Mouse (Mus musculus) urinary bladder, postnatal 4 days (tissue): ENCODE data around the gene Slc22a23.
A peak's percentile ranks its signal among the peaks of the same experiment; 100 is the strongest.

Experiments
- DNase-seq, 2 experiments: peaks; one replicate each; pipeline ENCODE4 v3.0.0; 2021 to 2022; ENCODE audit warnings: low spot score in 2 of 2

Gene Slc22a23

DNA sequence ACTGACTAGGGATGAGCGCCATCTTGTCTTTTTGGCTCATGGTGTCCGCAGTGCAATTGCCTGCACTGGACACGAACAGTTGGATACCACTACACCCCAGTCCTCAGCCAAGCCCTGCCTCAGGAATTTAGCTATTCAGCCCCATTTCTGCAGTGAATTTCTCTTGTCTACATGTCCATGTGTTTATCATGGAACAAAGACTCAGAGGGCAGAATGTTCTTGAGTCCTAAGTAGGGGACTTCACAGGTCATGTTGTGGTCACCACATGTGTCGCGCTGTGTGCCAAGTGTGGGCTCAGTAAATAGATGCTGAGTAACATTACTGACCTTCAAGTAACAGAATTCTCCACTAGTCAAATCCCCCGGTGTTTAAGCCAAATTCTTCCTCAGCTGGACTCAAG, 109.9 kb downstream of the Slc22a23 start:
- no peak for DNase-seq

DNA sequence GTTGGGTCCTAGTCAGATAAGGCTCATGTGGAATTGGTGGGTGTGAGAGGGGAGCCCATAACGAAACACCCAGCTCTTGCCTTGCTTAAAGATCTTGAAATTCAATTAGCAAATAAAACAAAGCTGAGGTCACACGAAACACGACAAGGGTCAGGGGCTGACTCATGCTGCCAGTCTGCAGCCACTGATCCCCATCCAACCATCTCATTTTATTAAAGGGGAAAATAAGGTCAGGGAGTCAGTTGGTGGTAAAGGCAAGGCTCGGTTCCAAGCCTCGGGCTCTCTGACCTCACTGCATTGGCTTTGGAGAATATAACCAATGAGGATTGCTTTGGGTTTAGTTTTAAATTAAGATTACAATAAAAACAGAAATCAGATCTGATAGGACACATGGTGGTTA, 110.5 kb downstream of the Slc22a23 start:
- no peak for DNase-seq

DNA sequence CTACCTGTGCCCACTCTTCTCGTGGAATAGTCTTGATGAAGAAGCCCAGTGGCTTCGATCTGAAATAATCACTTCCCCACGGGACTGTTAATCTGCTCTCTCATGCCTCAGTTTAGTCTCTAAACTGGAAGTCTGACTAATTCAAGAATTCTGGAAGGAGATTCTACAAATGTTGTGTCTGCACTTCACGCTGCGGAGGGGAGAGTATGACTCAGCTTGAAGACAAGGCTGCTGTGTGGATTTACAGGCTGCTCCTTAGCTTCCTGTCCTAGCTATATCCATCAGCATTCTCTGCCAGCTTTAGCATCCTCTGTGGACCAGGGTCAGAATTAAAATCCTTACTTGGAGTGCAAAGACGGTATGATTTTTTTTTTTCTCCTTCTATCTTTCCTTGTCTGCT, 112.0 kb downstream of the Slc22a23 start:
- DNase-seq, result no peak

DNA sequence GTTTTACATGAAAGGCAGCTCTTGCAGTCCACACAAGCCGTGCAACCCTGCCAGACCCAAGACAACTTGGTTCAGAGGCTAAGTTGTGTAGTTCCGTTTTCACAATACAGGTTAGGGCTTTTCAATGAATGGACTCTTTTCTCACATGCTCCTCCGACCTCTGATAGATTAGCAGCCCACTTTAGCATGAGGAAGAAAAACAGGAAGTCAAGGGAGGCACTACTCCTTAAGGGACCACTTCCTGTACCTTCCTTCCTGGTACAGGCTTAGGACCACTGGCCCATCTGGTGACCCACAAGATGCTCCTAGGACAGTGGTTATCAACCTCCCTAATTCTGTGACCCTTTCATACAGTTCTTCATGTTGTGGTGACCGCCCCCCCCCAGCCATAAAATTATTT, 116.1 kb downstream of the Slc22a23 start:
- DNase-seq, result no peak

DNA sequence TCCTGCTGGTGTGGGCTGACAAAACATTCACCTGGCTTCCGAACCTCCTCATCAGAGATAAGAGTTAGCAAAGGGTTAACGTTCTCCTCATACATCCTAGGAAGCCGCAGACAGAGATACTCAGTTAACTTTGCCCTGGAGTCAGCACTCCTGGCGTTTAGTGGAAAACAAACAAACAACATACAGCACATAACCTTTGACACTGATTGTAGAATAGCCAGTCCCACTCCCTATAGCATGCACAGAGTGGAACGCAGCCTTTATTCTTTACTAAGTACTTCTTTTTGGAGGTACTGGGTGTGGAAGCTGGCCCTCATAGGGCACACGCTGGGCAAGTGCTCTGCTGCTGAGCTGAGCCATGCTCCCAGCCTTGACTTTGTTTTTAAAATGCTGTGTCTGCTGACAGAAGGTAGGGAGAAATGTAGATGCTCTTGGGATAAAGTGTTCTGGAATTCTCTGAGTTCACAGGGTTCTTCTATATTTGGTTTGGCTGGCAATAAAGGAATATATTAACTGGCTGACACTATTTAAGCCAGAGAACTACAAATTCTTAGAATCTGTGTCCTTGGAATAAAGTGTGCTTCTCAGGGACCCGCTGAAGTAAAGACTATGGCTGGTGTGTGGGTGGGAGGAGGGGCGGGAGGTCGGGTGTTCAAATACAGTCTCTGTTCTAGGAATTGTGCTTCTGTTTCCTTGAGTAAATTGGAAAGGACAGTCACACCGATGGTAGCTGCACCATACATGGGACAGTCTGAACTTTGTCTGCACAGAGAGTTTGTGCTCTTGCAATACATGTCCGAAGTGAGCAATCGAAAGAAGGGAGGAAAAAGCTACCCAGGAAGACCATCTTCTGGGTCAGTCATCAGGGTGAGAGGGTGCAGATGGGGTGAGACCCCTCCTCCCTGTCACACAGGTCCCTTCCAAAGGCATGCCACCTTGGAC, 117.0 kb downstream of the Slc22a23 start:
- DNase-seq, result no peak

DNA sequence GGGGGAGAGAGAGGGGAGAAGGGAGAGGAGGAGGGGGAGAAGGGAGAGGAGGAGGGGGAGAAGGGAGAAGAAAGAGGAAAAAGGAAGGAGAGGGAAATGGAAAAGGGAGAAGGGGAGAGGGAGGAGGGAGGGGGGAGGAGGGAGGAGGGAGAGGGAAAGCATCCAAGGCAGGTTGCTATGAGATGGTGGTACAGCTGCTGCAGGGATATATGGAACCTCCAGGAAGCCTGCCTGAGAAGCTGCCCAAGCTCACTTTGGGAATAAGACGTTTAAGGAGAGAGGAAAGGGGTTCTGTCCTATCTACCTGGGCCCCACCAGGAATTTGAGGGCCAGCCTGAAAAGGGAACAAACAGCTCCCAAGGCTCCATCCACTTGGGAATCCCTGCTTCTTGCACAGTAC, 118.0 kb downstream of the Slc22a23 start:
- no peak for DNase-seq

DNA sequence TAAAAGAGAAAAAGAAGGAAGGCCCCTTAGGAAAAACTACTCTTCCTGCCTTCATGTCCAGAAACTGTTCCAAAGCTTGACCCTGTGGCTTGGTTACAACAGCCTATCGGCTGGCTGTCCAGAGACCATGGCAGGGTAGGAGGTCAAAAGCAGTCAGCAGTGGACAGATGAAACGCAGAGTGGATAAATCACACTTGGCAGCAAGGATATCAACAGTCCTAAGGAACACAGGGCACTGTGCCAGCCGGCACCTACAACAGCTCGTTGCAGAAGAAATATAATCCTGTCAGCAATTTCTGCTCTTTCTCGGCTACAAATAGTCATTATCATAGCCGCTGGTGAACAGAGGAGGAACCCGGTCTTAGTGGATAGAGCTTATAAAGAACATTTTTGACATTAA, 122.0 kb downstream of the Slc22a23 start:
- DNase-seq, result no peak

- DNase-seq, result no peak
Observed at GRCm38 (mm10) chr13:34219728-34220127, 125.3 kb downstream of the Slc22a23 start.

GRCm38 (mm10) chr13:34218776-34219175, 126.2 kb downstream of the Slc22a23 start:
- DNase-seq, result no peak

GRCm38 (mm10) chr13:34214855-34215254, 130.1 kb downstream of the Slc22a23 start:
- DNase-seq, result no peak

DNA sequence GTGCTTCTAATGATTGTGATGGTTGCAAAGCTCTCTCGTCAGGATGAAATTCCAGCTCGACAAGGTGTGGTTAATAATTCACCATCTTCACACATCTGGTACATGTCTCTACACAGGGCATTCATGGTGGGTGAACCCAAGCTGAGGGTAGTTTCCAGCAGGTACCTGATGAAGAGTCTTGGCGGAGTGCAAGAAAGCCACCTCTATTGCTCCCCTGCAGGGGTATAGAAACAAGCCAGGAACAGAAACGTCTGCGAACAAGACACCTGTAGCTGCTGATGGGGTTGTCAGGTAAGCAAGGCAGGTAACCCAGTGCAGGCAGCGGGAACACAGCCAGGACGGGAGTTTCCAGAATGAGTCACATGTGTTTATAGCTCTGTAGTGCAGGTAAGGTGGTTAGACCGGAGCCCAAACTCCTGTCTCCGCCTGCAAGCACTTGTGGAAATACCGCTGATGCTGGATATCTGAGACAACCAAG, 132.2 kb downstream of the Slc22a23 start:
- peak in 1 of 2 experiments; percentile 34 for DNase-seq

DNA sequence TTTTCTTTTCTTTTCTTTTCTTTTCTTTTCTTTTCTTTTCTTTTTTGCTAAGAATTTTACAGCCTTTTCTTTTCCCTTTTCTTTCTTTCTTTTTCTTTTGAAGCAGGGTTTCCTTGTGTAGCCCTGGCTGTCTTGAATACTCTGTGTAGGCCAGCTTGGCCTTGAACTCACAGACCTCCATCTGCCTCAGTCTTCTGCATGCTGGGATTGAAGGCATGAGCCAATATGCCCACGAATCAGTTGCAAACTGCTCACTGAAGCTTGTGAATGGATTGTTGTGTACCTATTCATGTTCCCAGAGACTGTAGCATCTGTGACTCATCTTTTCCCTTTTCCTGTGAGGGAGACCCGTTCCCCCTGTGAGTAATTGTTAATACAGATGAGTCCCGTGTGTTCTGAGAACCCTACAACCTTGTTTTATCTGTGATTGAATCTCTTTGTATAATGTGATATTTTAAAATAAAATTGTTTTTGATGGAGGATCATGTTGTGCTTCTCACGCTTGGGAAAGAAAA, 133.7 kb downstream of the Slc22a23 start:
- DNase-seq, result no peak

DNA sequence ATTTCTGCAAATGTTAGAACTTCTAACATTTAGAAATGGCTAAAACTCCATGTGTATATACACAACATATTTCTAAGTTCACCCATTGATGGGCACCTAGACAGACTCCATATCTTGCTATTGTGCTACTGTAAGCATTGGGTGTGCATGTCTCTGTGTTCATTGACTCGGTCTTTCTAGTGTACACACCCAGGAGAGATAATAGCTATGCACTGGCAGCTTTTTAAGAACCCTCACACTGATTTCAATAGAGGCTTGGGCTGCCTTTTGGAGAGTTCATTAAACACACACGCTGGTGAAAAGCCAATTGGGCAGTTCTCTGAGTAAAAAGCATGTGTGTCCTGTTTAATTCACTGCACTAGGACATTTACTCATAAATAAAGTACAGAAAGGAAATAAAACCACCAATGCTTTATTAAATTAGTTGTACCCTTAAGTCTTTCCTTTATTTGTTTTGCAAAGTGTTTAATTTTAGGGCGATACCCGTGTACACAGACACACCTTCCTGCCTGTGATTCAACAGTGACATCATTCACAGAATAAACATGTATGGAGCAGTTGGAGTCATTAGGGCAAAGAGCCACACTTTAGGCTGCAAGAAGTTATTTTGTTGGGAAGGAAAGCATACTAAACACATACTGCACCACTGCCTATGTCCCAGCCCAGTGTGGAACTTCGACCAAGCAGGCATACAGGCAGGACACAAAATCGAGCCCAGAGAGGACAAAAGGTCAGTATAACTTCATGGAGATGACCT, 137.1 kb downstream of the Slc22a23 start:
- DNase-seq, result no peak

DNA sequence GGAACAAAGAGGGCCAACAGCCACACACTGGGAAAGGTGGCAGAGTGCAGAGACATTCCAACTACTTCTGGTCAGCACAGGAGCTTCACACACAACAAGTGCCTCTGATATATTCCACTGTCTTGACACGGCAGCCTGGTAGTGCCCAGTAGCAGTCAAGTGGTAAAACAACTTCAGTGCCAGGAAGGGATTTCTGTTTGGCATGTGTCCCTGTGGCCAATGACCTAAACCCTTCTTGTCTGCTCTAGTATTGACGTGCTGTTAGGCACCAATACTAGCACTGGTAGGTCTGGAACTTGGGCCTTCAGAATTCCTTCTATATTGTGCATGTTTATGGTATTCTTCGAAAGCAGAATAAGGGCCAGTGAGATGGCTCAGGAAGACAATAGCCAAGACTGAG, 139.8 kb downstream of the Slc22a23 start:
- no peak for DNase-seq

DNA sequence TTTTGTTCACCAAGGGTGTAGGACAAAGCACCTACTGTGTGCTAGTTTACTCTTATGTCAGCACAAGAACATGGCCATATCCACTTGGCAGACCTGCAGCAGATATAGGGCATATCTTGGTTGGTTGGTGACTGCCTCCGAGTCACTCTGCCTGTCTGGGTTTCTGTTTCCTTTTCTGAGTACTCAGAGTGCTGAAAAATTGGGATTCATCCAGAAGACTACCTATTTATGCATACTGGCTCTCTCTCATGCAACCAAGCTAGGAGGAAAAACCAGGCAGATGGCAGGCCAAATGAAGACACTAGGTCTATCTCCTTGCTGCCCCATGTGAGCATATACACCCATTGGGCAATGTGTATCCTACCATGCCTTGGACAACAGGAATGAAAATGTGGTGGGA, 149.3 kb downstream of the Slc22a23 start:
- no peak for DNase-seq

DNA sequence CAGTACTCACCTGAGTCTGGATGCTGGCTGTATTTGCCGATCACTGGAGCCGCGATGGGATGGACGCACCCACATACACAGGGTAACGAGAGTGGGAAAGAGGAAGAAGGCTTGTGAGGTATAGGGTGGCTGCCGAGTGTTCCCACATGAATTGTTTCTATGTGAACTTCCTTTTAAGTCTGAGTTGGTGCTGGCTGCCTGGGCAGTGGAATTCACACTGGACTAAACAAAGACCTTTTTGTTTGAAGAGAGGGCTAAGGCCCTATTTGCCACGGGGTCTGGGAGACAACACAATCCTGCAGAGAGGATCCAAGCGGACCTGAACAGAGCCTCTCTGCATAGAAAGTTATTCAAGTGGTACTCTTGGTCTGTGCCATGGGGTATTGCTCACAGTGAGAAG, 151.6 kb downstream of the Slc22a23 start:
- no peak for DNase-seq

DNA sequence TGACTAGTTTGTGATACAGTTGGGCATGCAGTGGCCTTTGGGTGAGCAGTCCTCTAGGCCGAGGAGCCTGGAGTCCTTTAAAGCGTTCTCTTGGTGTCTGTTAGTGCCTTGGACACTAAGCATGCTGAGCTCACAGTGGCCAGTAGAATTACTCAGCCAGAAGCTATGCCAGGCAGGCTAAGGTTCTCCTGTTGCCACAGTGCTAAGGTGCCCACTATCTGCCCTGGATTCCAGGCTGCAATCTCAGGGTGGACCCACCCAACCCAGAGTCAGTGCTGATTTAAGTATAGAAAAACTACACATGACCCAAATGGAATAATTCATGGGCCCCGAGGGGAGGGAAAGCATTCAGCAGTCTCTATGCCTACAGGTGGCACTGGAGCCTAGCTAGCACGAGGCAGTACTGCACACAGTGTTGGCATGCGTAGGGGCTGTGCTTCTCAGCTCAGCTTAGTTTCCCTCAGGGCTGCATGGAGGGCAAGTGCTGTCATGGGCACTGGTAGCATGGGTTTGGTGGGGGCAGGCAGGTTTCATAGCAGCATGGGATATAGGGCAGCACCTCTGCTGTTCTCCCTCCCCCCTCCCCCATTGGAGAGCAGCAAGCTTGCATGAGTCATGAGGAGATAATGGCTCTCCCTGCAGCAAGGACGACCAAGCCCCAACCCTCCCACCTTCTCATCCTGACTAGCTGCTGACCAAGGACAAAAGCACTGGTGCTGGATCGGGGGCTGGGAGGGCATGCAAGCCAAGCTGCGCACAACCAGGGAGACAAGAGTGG, 152.4 kb downstream of the Slc22a23 start:
- DNase-seq, result no peak

- DNase-seq, result peak; percentile 42 to 63
Observed at GRCm38 (mm10) chr13:34187571-34187970, 157.4 kb downstream of the Slc22a23 start.

- no peak for DNase-seq
Observed at GRCm38 (mm10) chr13:34185371-34185770, 159.6 kb downstream of the Slc22a23 start.

DNA sequence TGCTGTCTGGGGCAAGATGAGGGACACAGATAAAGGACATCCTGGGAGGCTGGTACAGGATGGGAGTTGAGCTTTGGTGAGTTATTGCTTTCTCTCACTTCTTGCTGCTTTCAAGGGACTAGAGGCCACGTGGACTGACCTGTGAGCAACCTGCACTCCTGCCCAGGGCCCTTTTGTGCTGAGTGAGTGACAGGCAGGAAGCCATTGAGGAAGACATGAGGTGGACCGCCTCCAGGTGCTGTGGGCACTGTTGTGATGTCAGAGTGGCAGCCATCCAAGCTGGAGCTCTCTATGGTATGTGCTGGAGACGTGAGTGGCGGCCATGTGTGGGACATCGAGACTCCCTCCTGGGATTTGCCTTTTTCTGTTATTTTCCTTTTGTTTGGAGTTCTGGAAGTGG, 163.4 kb downstream of the Slc22a23 start:
- no peak for DNase-seq

DNA sequence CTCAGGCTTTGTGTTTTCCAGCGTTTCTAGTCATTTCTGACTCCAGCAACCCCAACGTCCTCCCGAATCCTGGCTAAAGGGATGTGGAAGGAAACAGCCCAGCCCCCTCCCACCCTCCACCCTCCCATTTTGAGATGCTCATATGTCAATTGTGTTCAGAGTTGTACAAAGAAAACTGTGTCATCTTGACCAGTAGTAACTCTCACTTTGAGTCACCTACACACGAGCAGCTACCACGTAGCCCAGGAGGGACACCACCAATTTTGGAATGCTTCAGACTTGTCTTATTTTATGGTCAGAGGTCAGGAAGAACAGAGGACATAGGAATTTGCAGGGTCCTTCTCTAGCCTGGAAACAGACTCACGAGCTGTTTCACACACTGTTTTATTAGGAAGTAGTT, 171.0 kb downstream of the Slc22a23 start:
- DNase-seq, result no peak
